Mouse (Mus musculus) B cell, adult 2 months (primary cell): ENCODE measurements at regions not wholly inside any gene's neighbourhood (a gene's known extent, or its start where the extent isn't known, plus 50 kb on each side); places are given as distances from the start of the nearest gene placed in this dataset.

ENCODE experiments used
- DNase-seq, 2 experiments: peaks; one replicate each; pipeline ENCODE4 v3.0.0; 2022

DNA sequence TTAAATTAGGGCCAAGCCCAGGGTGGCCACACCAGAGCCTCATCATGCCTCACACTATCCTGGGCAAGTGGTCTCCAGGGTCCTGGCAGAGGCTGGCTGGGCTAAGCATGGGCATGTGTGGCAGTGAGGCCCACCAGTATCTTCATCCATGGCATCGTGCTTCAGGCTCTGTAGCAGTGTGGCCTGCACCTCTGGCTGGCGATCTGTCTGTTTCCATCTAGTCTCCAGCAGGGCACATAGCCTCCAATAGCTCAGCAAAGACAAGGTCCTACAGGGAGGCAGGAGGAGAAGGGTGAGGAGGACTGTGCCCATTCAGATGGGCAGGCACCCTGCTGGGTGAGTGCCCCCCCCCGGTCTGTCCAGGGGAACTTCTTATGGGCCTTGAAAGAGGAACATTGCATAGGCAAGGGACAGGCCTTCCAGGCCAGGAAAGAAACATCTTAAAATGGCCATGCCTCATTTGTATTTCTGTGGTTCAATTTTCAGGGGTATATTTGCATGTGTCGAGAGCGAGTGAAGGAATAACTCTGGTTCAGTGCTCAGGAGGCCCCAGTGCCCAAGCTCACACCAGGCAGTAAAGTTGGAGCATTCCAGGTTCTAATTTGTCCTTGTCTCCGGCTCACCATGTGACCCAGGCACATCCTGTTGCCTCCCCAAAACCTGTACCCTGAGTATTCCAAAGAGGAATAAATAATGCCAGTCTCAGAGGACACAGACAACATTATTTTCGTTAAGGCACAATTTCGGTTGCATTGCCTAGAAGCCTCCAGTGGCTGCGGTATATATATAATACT, 60.4 kb upstream of the Ppara start:
- no peak for DNase-seq

DNA sequence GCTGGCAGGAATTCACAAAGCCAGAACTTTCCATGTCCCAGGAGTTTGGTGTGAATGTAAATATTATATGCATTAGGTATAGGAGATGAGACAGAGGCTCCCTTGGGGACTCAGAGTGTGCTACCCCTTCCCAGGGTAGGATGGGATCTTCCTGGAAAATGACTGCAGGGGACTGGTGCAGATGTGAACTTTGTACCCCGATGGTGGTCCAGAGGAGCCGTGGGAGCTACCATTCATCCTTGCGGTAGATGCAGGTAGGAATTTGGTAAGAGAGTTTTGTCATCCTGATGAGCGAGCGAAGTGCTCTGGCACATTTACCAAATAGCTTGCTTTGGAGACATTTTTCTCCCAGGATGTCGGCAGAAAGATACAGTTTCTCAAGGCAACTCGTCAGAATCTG, 59.7 kb upstream of the Ppara start:
- DNase-seq: no peak

DNA sequence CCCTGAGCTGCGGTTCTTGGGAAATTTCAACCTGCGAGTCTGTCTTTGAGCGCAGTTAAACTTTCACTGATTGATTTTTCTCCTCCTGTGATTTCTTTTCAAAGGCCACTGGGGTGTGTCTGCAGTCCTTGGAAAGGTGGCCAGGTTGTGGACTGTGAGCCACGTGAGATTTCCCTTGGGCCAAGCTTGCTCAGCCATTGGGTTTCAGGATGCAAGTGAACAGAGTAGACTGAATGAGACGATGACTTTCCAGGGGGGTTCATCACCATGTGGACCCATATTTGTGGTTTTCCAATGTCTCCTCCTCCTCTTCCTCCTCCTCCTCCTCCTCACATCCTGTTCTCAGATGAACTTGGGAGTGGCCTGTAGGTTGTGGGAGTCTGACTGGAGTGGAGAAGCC, 59.0 kb upstream of the Ppara start:
- DNase-seq: no peak

DNA sequence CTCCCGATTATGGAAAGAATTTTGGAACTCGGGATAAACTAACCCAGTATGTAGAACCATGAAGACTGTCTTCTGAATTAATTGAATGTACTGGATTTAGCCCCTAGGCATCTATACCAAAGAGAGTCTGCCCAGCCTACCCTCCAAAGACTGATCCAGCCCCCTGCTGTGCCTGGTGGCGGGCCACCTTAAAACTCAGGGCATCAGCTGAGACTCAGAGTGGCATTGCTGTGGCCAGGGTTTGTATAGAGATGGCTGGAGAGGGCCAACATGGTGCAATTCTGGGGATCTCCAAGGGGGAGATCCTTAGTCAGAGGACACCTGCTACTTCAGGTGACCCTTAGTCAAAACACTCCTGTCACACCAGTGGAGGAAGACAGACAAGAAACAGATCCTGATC, 58.6 kb upstream of the Ppara start:
- DNase-seq: no peak

DNA sequence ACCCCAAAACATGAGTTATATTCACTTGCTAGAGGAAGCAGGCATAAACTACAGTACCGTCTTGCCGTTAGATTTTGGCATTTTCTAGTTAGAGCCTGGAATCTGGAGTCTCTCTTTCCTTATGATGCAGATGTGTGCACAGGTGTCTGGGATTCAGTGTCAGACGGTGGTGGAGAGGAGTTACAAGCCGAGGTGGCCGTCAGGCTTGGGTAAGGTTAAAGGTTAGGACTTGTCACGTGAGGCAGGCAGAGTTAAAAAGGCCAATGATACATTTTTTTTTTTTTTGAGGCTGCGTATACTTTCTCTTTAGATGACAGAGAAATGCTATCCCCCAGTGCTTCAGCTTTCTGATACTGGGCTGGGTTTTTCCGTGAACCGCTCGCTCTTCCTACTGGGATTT, 57.9 kb upstream of the Ppara start:
- DNase-seq: no peak

DNA sequence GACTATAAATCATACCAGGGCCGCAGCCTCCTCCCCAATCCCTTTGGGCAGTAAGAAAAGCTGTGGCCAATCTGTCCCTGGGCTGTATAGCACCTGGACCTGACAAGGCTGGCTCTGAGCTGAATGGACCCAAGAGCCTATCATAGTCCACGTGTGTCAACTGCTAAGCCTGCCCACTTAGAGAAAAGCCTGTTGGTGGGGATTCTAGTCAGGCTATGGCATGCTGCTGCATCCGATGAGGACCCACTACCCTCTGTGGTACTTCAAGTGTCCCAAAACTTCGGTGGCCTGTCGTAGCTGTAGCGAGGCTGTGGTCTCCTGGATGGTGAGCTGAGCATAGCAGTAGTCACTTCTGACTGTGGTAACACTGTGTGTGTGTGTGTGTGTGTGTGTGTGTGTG, 57.4 kb upstream of the Ppara start:
- DNase-seq: no peak

DNA sequence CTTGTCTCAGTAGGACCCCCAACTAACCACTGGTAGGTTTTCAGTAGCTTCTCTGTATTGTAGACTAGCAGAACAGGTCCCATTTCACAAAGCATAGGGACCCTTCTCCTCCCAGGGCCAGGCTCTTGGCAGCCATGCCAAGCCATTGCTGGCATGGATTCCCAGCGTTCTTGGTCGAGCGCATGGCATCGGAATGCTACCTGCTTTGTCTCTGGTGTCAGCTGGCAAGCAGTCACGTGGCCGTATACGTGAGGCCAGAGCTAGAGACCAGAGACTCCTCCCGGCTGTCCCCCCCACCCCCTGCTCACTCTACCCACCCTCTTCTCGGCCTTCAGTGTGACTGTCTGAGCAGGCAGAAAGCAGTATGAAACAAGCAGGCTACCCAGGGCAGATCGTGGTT, 56.9 kb upstream of the Ppara start:
- DNase-seq: no peak

DNA sequence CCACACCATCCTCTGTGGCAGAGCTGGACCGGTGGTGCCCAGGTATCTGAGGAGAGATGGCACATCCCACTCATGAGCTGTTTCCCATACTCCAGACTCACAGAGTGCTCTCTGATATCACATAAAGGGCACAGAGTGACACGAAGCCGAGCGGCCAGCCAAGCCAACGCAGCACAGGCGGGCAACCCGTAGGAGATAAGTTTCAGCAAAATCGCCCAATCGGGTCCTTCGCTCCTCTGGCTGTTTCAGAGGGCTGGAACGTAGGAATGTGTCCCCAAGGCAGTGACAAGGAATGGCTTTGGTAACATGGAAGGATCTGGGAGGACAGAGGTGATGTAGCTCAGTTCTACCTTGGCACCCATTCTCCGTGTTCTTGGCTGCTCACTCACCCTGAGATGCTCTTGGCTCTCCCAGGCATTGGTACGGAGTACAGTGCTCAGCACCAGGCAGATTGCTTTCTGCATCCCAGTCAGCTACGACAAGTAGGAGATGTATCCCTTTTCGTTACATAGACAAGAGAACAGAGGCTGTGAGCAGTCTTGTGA, 56.4 kb upstream of the Ppara start:
- no peak for DNase-seq

DNA sequence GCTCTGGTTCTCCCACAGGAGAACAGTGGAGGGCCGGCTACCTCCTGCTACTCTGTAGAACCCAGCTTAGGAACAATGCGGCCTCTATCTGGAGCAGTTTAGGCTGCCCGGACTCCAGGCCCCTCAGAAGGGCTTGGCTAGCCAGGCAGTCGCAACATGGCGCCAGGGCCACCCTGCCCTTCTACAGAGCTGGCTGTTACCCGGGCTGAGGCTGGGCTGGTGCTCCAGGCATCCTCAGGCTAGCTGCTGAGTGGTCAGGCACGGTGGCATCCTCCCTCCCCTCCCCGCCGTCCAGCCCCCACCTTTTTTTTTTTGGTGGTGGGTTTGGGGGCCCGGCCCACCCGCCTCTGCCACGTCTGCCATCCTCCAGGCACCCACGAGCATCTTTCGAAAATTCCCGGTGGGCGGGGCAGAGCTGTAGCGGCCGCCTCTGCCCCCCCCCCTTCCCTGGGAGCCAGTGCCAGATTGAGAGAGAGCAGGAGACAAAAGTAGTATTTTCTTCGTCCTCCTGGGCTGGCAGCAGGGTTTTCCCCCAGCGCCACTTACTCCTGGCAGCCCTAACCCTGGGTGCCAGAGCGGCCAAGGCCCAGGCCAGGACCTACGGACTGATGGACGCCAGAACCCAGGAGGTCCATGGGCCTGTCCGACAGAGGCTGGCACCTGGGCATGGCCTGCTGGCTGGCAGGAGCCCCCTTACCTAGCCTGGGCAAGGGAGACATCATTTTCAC, 55.6 kb upstream of the Ppara start:
- no peak for DNase-seq

DNA sequence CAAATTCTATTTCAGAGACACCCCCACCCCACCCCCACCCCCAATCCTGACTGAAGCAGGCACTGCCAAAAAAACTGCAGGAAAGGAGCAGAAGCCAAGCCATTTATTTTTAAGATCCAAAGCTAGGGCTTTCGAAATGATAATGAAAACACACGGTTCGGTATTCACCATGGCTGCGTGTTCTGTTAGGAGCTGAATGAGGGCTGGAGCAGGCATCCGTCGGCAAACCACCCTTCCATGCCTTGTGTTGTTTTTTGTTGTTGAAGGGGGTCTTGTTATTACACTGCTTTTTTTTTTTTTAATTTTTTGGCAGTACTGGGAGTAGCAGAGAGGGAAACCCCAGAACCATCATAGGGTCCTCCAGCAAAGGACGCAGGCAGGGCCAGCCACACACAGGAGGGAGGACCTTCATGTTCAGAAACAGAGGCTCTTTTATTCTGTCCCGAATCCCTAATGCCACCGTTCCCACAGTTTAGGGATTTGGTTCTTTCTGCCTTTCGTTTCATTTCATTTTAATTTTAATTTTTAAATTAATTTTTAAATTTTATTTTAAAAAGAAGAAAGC, 54.8 kb upstream of the Ppara start:
- no peak for DNase-seq

DNA sequence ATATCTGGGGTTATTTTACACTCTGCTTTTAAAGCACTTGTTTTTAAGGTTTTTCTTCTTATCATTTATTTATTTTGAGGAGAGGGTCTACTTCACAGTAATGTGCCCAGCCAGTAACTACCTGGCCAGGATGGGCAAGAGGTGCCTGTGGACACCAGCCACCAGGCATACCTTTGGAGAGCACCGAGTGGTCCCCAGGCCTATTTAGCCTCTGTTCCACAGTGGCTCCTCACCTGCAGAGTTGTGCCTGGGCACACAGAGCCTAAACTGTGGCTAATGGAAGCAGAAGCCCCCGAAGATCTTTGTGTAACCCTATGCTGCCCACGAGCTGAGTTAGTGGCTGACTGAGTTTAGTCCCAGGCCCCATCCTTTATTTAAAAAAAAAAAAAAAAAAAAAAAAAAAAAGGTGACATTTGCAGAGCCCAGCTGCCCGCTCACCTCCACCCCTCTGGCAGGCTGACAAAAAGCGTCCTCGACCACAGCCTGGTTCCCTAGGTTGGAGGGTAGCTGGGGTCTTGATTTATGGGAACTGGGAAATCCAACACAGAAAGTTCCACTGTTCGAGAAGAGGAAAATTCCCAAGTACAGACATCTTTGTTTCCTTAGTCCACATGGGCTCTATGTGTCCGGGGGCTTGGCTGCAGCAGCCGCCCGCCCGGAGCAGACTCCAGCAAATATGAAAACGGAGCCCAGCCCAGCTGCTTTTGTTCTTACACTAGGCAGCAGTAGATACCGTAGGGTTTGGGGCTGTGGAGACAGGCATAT, 54.1 kb upstream of the Ppara start:
- no peak for DNase-seq

DNA sequence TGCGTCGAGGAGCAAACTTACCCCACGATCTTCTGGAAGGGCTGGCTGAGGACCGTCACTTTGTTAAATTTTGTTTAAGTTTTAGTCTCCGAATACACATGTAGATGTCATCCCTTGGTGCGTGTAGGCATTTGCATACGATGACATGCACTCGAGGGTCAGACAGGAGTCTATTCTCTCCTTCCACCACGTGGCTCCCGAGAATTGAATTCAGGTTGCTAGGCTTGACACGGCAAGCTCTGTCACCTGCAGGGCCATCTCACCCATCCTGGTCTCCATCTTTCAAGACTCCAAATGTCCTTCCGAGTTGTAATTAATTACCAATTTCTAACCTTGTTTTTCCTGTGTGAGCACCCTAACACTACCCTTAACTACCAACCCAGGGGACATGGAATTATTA, 52.7 kb upstream of the Ppara start:
- no peak for DNase-seq

DNA sequence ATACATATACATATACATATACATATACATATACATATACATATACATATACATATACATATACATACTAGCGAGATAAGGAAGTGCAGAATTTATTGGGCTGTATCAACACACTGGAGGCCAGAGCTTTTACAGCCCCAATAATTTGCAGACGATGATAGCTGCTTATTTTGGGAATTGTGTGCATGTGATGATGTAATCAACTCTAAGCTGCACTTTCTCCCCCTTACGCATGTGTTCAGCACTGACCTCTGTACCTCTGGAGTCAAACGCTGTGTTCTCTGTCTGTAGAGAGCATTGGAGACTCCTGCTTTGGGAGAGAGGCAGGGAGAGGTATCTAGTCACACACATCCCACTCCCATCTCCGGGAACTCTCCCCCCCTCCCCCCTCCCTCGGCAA, 52.0 kb upstream of the Ppara start:
- DNase-seq: no peak

DNA sequence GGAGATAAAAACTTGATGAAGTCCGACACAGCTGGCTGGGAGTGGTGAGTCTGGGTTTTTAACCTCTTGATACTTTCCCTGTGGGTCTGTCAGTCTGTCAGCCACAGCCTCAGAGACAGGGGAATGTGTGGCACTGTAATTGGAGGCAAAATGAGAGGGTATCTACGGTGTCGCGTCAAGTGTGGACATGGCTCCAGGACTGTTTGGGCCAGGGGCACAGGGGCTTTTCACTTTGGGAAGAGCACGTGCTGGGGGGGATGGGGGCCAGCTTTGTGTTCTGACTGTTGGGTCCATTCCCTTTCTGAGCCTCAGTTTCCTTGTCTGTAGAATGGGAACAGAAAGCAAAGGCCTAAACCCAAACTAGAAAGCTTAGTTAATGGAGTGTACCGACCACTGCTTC, 51.5 kb upstream of the Ppara start:
- DNase-seq: no peak

DNA sequence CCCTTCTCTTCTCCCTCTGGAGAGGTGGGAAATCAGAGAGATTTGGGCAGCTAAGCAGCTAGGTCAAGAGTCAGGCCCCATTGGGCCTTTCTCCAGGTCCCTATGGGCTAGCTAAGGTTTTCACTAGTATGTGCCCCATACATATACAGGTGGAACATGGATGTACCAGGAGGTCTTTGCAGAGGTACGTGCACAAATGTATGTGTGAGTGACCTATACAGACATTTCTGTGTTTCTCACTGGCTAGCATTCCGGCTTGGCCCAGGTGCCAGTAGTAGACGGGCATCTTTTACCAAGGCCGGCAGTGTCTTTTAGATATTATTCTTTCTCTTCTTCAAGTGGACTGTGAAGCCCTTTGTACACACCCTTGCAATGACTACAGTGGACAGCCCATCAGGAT, 51.1 kb upstream of the Ppara start:
- DNase-seq: no peak

DNA sequence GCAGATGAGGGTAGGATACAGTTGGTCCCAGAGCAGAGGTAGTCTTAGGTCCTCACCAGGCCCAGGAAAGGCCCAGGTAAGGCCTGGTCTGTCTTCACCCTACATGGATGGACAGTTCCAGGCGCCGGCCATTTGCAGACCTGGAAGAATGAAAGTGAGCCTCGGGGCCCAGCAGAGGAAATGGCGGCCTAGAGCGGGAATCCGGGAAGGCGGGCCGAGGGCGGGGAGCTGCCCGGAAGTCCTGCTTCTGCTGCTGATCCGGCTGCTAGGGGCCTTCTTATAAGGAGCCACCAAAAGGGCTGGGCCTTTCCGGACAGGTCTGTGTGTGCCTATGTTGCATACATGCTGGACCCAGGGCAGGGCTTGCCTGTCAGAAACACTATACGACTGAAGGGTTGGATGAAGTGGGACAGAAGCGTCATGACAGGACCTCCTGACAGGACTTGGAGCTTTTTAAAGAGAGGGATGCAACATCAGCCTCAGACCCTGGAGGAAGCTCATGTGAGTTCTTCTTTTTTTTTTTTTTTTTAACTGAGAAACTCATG, 50.5 kb upstream of the Ppara start:
- no peak for DNase-seq

DNA sequence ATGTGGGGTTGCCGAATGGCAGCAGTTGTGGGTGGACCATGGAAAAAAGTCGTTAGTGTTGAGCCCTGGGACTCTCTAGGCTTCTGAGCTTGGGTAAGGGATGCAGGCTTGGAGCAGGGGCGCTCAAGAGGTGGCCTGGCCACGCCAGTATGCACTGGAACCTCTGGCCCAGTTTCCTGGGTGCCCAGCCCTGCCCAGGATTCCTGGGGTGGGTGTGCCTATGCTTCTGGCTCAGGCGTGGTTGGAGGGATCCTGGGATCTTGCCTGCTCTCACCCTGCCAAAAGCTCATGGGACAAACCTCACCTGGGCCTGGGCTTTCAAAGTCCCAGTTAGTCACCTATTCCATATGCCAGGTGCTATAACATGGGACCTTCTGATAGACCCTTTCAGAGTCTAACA, 49.9 kb upstream of the Ppara start:
- no peak for DNase-seq
